Mouse (Mus musculus) lung, postnatal 0 days (tissue): ENCODE data around the gene Ube2h. TPM values are rescaled to one million over a fixed set of nuclear protein-coding genes. Genes with fewer than 3 reads are reported as not detected.

Source experiments
- ATAC-seq: fragments of 200-750 bp; cut with Nextera tagmentation; 2 replicates; pipeline ENCODE4 v1.8.0; 2017; ENCODE audit warnings: moderate library complexity
- DNase-seq: peaks from one replicate; pipeline ENCODE4 v3.0.0-alpha.2; 2016; ENCODE audit warnings: low spot score
- H3K27ac ChIP-seq: fragments of 300-500 bp; sonication (generic); 2 replicates; pipeline ENCODE4 v1.5.1; 2014; ENCODE audit warnings: antibody characterized with exemption, mild to moderate bottlenecking, low read length, mixed read lengths
- H3K27me3 ChIP-seq: fragments of 300-500 bp; sonication (generic); replicated peaks from 2 replicates; pipeline ENCODE4 v1.6.1; 2014; ENCODE audit warnings: low read length, mixed read lengths; ENCODE audit not compliant: insufficient read depth
- H3K36me3 ChIP-seq: fragments of 300-500 bp; sonication (generic); 2 replicates; pipeline ENCODE4 v1.6.1; 2014; ENCODE audit warnings: low read length, mixed read lengths; ENCODE audit not compliant: insufficient read depth
- H3K4me1 ChIP-seq: fragments of 300-500 bp; sonication (generic); 2 replicates; pipeline ENCODE4 v1.6.1; 2014; ENCODE audit warnings: antibody characterized with exemption, low read depth, low read length, mixed read lengths; ENCODE audit not compliant: insufficient read depth
- H3K4me2 ChIP-seq: fragments of 300-500 bp; sonication (generic); replicated peaks from 2 replicates; pipeline ENCODE4 v1.6.1; 2014; ENCODE audit warnings: low read depth, mild to moderate bottlenecking, low read length, moderate library complexity, mixed read lengths
- H3K4me3 ChIP-seq: fragments of 300-500 bp; sonication (generic); 2 replicates; pipeline ENCODE4 v1.5.1; 2014; ENCODE audit warnings: low read depth, low read length
- H3K9ac ChIP-seq: fragments of 300-500 bp; sonication (generic); replicated peaks from 2 replicates; pipeline ENCODE4 v1.6.1; 2014; ENCODE audit warnings: low read depth, mild to moderate bottlenecking
- H3K9me3 ChIP-seq: fragments of 300-500 bp; sonication (generic); 2 replicates; pipeline ENCODE4 v1.6.1; 2016; ENCODE audit warnings: low read length, mixed read lengths
- CTCF ChIP-seq: IDR thresholded peaks from 2 replicates; pipeline ENCODE4 v1.5.1; 2016; ENCODE audit warnings: antibody characterized with exemption, mild to moderate bottlenecking
- EP300 ChIP-seq: IDR thresholded peaks from 2 replicates; pipeline ENCODE4 v1.6.1; 2016; ENCODE audit warnings: antibody characterized with exemption, mild to moderate bottlenecking, control low read depth
- WGBS: fragments of 180-500 bp; shearing (Covaris S2); extraction: QIAGEN DNeasy Blood & Tissue Kit; methylation state at CpG from one replicate; pipeline ENCODE4 v1.1.7; 2014; 5-methylcytosine and 5-hydroxymethylcytosine counted together
- polyA plus RNA-seq: library from polyadenylated mRNA; unstranded; fragments of >200 nt; fragmentation: Nextera tagmentation; extraction: Ambion mirVana; gene quantifications from 2 replicates; pipeline ENCODE4 v1.2.1, GENCODE M21; 2015

Gene Ube2h
- polyA plus RNA-seq, 1 experiment from 2014 or later: 34.5 TPM

DNA sequence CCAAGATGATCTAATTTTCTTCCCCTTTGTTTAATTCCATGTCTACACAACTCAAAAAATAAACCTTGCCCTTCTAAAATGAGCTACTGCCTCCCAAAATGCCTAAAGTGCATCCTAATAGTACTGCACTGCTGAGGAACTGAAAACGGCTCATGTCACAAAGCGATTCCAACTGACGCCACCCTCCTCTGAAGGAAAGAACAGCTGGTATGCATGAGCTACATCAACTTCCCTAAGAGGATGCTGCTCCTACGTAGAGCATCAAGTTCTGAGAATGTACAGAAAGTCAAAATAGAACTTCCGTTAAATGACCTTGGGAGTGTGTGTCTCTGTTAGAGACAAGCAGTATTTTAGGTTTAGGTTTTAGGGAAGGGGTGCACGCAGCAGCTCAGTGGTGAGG, 45.1 kb downstream of the Ube2h start:
- Histone ChIP-seq H3K27me3 (no peaks in the 10 kb centered on the region), H3K27ac (no peak overlapping the region), H3K4me2 (no peak overlapping the region), H3K4me1 (no peaks in the 10 kb centered on the region), H3K36me3 (peaks cover 33% of the 10 kb centered on the region), H3K4me3 (no peak overlapping the region), H3K9me3 (no peaks in the 10 kb centered on the region), H3K9ac (no peak overlapping the region)
- TF ChIP-seq CTCF (no peak), EP300 (no peak)
- ATAC-seq (no peak), DNase-seq (no peak)
- 87% methylated on average over 6 of the region's 6 CpGs for WGBS

DNA sequence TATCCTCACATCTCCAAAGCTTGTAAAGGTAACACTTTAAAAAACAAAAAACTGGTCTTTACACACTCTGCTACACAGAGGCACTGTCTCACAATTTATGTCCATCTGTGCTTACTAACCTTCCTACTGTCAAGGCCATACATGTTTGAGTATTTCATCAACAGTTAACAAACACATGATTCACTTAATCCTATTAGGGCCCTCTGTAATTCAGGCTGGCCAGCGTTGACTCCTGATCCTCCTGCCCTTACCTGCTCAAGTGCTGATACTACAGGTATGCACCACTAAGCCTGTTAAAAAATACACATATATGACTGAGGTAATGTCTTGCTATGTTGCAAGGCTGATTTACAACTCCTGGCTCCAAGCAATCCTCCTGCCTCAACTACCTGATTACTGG, 46.4 kb downstream of the Ube2h start:
- Histone ChIP-seq H3K27ac (no peak overlapping the region), H3K27me3 (no peaks in the 10 kb centered on the region), H3K4me1 (no peaks in the 10 kb centered on the region), H3K4me3 (no peak overlapping the region), H3K9me3 (no peaks in the 10 kb centered on the region), H3K4me2 (no peak overlapping the region), H3K36me3 (peaks cover 33% of the 10 kb centered on the region), H3K9ac (no peak overlapping the region)
- ATAC-seq: no peak
- no peak for DNase-seq
- WGBS: 63% methylated on average over 1 of the region's 1 CpGs
- no peak for TF ChIP-seq EP300
- TF ChIP-seq CTCF: no peak

DNA sequence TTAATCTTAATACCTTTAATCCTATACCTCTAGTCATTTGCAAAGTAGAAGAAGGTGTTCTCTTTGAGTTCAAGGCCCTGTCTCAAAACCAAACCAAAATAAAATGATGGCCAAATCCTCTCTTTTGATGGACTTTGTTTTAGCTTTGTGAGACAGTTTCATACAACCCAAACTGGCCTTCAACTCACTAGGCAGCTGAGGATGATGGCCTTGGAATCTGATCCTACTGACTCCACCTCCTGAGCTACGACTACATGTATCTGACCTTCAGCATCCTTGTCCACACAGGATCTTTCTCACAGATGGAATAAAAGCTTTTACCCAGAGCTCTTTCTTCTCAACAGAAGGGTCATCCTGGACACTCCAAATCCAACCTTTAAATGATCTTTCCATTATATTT, 48.5 kb downstream of the Ube2h start:
- H3K4me2 ChIP-seq: no peak overlapping the region
- peaks cover 38% of the 10 kb centered on the region for H3K36me3 ChIP-seq
- H3K27me3 ChIP-seq: no peaks in the 10 kb centered on the region
- no peaks in the 10 kb centered on the region for H3K9me3 ChIP-seq
- DNase-seq (no peak), ATAC-seq (no peak)
- H3K27ac ChIP-seq: no peak overlapping the region
- WGBS: 77% methylated on average over 1 of the region's 1 CpGs
- H3K4me3 ChIP-seq: no peak overlapping the region
- no peaks in the 10 kb centered on the region for H3K4me1 ChIP-seq
- no peak for TF ChIP-seq EP300
- no peak for TF ChIP-seq CTCF
- H3K9ac ChIP-seq: no peak overlapping the region

DNA sequence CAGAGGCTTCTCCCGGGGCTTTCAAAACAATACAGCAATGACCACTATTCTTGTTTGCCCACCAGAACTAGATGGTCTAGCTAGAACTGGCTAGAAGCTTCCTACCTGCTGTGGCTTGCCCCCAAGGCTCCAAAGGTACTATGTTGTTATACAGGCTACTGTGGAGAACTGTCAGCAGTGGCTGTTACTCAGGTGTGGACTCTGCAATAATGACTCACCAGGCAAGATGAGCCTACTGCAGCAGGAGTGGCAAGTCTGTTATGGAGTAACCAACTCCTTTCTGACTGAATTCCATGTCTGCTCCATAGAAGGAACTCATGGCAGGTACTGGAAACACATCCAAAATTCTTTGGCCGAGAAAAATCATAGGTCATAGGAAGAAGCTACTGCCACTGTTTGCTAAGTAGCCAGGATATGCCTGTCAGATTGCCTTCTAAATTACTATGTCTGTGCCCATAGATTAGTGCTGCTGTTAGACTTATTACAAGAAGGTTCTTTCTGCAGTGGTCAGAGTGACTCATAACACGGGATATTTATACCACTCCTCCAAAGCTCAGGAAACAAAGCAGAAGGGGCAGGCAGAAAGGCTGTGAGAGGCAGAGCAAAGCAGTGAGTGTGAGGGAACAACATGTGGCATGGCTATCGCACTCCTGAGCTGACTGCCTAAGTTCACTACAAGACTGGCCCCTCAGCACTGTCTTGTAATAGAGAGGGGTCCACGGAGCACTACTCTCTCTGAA, 51.9 kb downstream of the Ube2h start:
- WGBS: 83% methylated on average over 5 of the region's 5 CpGs
- Histone ChIP-seq H3K9ac (no peak overlapping the region), H3K36me3 (peaks cover 9% of the 10 kb centered on the region; the same call in 1 of the 2 replicates), H3K4me1 (no peaks in the 10 kb centered on the region), H3K9me3 (no peaks in the 10 kb centered on the region), H3K4me2 (no peak overlapping the region), H3K27ac (no peak overlapping the region), H3K27me3 (no peaks in the 10 kb centered on the region), H3K4me3 (no peak overlapping the region)
- ATAC-seq: no peak
- DNase-seq: no peak
- TF ChIP-seq CTCF (no peak), EP300 (no peak)

DNA sequence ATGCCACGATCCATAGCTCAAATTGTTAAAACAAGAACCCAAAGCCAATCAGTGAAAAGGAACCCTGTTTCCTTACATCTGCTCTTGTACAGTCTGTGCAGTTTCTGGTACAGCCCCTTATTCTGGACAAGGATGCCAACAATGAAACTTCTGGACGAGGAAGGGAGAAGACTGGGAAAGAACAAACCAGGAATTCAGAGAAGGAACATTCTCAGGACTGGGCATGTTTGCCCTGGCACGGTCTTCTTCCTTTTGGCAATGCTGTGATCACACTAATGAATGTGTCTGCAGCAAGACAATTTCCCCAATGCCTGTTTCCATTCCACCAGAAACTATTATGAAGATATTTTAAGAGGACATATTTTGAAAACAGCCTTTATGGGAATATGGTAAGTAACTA, 55.6 kb downstream of the Ube2h start:
- Histone ChIP-seq H3K27ac (no peak overlapping the region), H3K9me3 (no peaks in the 10 kb centered on the region)
- ATAC-seq: no peak

DNA sequence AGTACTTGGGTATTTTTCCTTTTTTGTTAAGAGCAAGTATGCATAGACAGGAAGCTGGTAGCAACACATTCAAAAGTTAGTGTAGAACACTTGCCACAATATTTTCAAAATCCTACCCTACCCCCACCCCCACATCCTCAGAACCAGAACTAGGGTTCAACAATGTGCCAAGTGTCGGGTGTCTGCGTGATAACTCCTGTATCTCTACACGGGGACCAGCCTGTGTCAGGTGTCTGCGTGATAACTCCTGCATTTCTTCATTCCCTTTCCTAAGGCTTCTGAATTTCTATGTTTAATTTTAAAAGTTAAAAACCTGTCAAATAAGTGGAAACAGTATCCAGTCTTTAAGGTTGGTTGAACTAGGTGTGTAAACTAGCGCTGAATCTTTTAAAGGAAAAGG, 58.4 kb downstream of the Ube2h start:
- Histone ChIP-seq H3K4me1 (no peaks in the 10 kb centered on the region), H3K27me3 (no peaks in the 10 kb centered on the region), H3K4me3 (no peak overlapping the region), H3K36me3 (no peaks in the 10 kb centered on the region), H3K9ac (no peak overlapping the region), H3K27ac (no peak overlapping the region), H3K9me3 (no peaks in the 10 kb centered on the region), H3K4me2 (no peak overlapping the region)
- DNase-seq: no peak
- TF ChIP-seq EP300 (no peak), CTCF (no peak)
- no peak for ATAC-seq
- 80% methylated on average over 5 of the region's 5 CpGs for WGBS

More for the DNA sequence above, 55.6 kb downstream of the Ube2h start:
- Histone ChIP-seq H3K4me1 (no peaks in the 10 kb centered on the region), H3K27me3 (no peaks in the 10 kb centered on the region), H3K9ac (no peak overlapping the region), H3K36me3 (0 out of 2 replicates have a peak, but pooled peaks cover 5% of the 10 kb centered on the region), H3K4me2 (no peak overlapping the region), H3K4me3 (no peak overlapping the region)
- WGBS: 68% methylated on average over 3 of the region's 3 CpGs
- no peak for DNase-seq
- TF ChIP-seq CTCF (no peak), EP300 (no peak)

DNA sequence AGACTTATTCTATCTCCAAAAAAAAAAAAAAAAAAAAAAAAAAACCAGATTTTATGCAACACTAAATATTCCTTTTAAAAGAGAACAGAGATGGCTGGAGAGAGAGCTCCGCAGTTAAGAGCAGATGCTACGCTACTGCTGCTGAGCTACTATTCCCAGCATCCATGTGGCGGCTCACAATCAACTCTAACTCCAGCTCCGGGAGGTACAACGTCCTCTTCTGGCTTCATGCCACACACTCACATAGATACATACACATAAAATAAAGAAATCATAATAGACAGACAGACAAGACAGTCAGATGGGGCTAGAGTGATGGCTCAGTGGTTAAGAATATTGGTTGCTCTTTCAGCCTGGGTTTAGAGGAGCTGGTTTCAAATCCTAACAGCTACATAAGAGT, 58.9 kb downstream of the Ube2h start:
- TF ChIP-seq CTCF (no peak), EP300 (no peak)
- H3K4me1 ChIP-seq: no peaks in the 10 kb centered on the region
- H3K9ac ChIP-seq: no peak overlapping the region
- no peak for ATAC-seq
- DNase-seq: no peak
- no peaks in the 10 kb centered on the region for H3K27me3 ChIP-seq
- H3K9me3 ChIP-seq: no peaks in the 10 kb centered on the region
- no peak overlapping the region for H3K4me3 ChIP-seq
- no peaks in the 10 kb centered on the region for H3K36me3 ChIP-seq
- no peak overlapping the region for H3K27ac ChIP-seq
- whole genome bisulfite sequencing: 75% methylated on average over 5 of the region's 5 CpGs
- no peak overlapping the region for H3K4me2 ChIP-seq
